Mouse (Mus musculus): ENCODE data around the gene Slc31a2.

DNA sequence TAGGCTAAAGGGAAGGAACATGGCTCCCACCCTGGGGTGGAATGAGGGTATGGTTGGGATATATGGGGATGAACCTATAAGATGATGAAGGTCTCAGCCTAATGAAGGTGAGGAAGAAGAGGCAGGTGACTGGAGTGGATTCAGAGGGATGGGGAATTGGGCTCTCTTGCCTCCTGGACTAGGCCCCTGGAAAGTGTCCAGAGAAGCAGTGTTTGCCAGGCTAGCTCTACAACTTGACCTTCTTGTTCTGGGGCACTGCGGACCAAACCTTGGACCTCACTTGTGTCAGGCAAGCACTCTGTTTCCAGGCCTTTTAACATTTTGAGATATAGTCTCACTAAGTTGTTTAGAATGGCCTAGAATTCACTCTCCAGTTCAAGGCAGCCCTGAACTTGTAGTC, 32.4 kb downstream of the Slc31a2 start:
- no peak for TF ChIP-seq CTCF (IDR thresholded peaks at IDR 0.05; ENCODE audit: insufficient read depth, low read depth, low read length)
- TF ChIP-seq POLR2A (IDR thresholded peaks at IDR 0.05; ENCODE audit: insufficient read depth, low read depth, low read length) = no peak
